Mouse (Mus musculus) lung, adult 2 months (tissue): ENCODE results near the gene Gmcl1.

Experiments
- CTCF ChIP-seq: fragments of 200-500 bp; IDR thresholded peaks from 2 replicates; pipeline ENCODE4 v1.5.1; 2011; ENCODE audit warnings: mild to moderate bottlenecking, low read length, control low read depth; ENCODE audit not compliant: insufficient read depth
- POLR2A ChIP-seq: fragments of 200-500 bp; IDR thresholded peaks from 2 replicates; pipeline ENCODE4 v1.6.1; 2011; ENCODE audit warnings: low read depth, mild to moderate bottlenecking, control low read depth, low read length, borderline replicate concordance; ENCODE audit errors: extremely low read depth

GRCm38 (mm10) chr6:86736313-86736712, 3.1 kb upstream of the Gmcl1 start:
- TF ChIP-seq CTCF (no peak), POLR2A (no peak)
